Mouse (Mus musculus): ENCODE results near the gene Slc17a2. TPM values are rescaled to one million over a fixed set of nuclear protein-coding genes. Genes with fewer than 3 reads are reported as not detected.

Slc17a2 gene
- polyA plus RNA-seq, 1 experiment from 2014 or later = not detected

- 64% methylated on average over 9 of the region's 9 CpGs for WGBS
- no peaks in the 10 kb centered on the region; the same call in 1 of the 2 replicates for H3K4me1 ChIP-seq (ENCODE audit: control insufficient read depth, insufficient read depth, low read length)
- no peak overlapping the region for H3K9ac ChIP-seq (ENCODE audit: low read length)
- no peaks in the 10 kb centered on the region for H3K27me3 ChIP-seq (ENCODE audit: control insufficient read depth, insufficient read depth, low read length)
- ATAC-seq (replicated peaks; ENCODE audit: extremely low read depth, insufficient read depth, low FRiP score) = 0 out of 2 replicates have a peak, but pooled peaks have one; percentile 49
- peak overlapping the region; percentile 20; the same call in 1 of the 2 replicates for H3K27ac ChIP-seq (ENCODE audit: low read length)
- H3K36me3 ChIP-seq (ENCODE audit: control insufficient read depth, insufficient read depth) = no peaks in the 10 kb centered on the region
- no peak overlapping the region for H3K4me2 ChIP-seq (ENCODE audit: low read depth, low read length)
- no peak overlapping the region for H3K4me3 ChIP-seq (ENCODE audit: low read length)
- H3K9me3 ChIP-seq (replicated peaks; ENCODE audit: control insufficient read depth, low read length) = no peaks in the 10 kb centered on the region
Measured at GRCm38 (mm10) chr13:23866086-23866710, 59.4 kb downstream of the Slc17a2 start.

- Histone ChIP-seq H3K4me1 (ENCODE audit: control insufficient read depth, insufficient read depth, low read length) (no peaks in the 10 kb centered on the region; the same call in 1 of the 2 replicates), H3K27ac (ENCODE audit: low read length) (no peak overlapping the region), H3K9ac (ENCODE audit: low read length) (no peak overlapping the region), H3K36me3 (ENCODE audit: control insufficient read depth, insufficient read depth) (no peaks in the 10 kb centered on the region), H3K27me3 (ENCODE audit: control insufficient read depth, insufficient read depth, low read length) (no peaks in the 10 kb centered on the region), H3K4me2 (ENCODE audit: low read depth, low read length) (no peak overlapping the region), H3K4me3 (ENCODE audit: low read length) (no peak overlapping the region), H3K9me3 (replicated peaks; ENCODE audit: control insufficient read depth, low read length) (no peaks in the 10 kb centered on the region)
- WGBS = 80% methylated on average over 6 of the region's 6 CpGs
- ATAC-seq (replicated peaks; ENCODE audit: extremely low read depth, insufficient read depth, low FRiP score) = no peak
Measured at GRCm38 (mm10) chr13:23867000-23867399, 60.2 kb downstream of the Slc17a2 start.

- Histone ChIP-seq H3K4me3 (ENCODE audit: low read length) (no peak within 1 kb of the TSS), H3K36me3 (ENCODE audit: control insufficient read depth, insufficient read depth) (no peaks in the 10 kb centered on the region), H3K4me2 (ENCODE audit: low read depth, low read length) (no peak within 1 kb of the TSS), H3K27ac (ENCODE audit: low read length) (no peak within 1 kb of the TSS), H3K4me1 (ENCODE audit: control insufficient read depth, insufficient read depth, low read length) (no peaks in the 10 kb centered on the region; the same call in 1 of the 2 replicates), H3K9ac (ENCODE audit: low read length) (no peak within 1 kb of the TSS), H3K27me3 (ENCODE audit: control insufficient read depth, insufficient read depth, low read length) (no peaks in the 10 kb centered on the region), H3K9me3 (replicated peaks; ENCODE audit: control insufficient read depth, low read length) (no peaks in the 10 kb centered on the region)
- WGBS = 70% methylated on average over 7 of the region's 7 CpGs
- ATAC-seq (replicated peaks; ENCODE audit: extremely low read depth, insufficient read depth, low FRiP score) = no peak
Measured at GRCm38 (mm10) chr13:23867405-23867804, 60.6 kb downstream of the Slc17a2 start, which contains the start of gene Slc17a1. Slc17a1 (plus strand) TSS chr13:23867750.

GRCm38 (mm10) chr13:23868790-23869533 lies 62.2 kb downstream of the Slc17a2 start:
- Histone ChIP-seq H3K27me3 (ENCODE audit: control insufficient read depth, insufficient read depth, low read length) (no peaks in the 10 kb centered on the region), H3K27ac (ENCODE audit: low read length) (no peak overlapping the region), H3K4me3 (ENCODE audit: low read length) (no peak overlapping the region), H3K9ac (ENCODE audit: low read length) (no peak overlapping the region), H3K4me2 (ENCODE audit: low read depth, low read length) (no peak overlapping the region), H3K36me3 (ENCODE audit: control insufficient read depth, insufficient read depth) (no peaks in the 10 kb centered on the region), H3K4me1 (ENCODE audit: control insufficient read depth, insufficient read depth, low read length) (no peaks in the 10 kb centered on the region; the same call in 1 of the 2 replicates), H3K9me3 (replicated peaks; ENCODE audit: control insufficient read depth, low read length) (no peaks in the 10 kb centered on the region)
- 80% methylated on average over 8 of the region's 8 CpGs for WGBS
- ATAC-seq (replicated peaks; ENCODE audit: extremely low read depth, insufficient read depth, low FRiP score) = no peak

- Histone ChIP-seq H3K27ac (ENCODE audit: low read length) (no peak overlapping the region), H3K4me3 (ENCODE audit: low read length) (no peak overlapping the region), H3K4me2 (ENCODE audit: low read depth, low read length) (no peak overlapping the region), H3K9me3 (replicated peaks; ENCODE audit: control insufficient read depth, low read length) (no peaks in the 10 kb centered on the region), H3K36me3 (ENCODE audit: control insufficient read depth, insufficient read depth) (no peaks in the 10 kb centered on the region), H3K27me3 (ENCODE audit: control insufficient read depth, insufficient read depth, low read length) (no peaks in the 10 kb centered on the region), H3K9ac (ENCODE audit: low read length) (no peak overlapping the region), H3K4me1 (ENCODE audit: control insufficient read depth, insufficient read depth, low read length) (no peaks in the 10 kb centered on the region; the same call in 1 of the 2 replicates)
- ATAC-seq (replicated peaks; ENCODE audit: extremely low read depth, insufficient read depth, low FRiP score) = no peak
- 74% methylated on average over 3 of the region's 3 CpGs for WGBS
Measured at GRCm38 (mm10) chr13:23869996-23870395, 63.2 kb downstream of the Slc17a2 start.

- Histone ChIP-seq H3K4me1 (ENCODE audit: control insufficient read depth, insufficient read depth, low read length) (no peaks in the 10 kb centered on the region), H3K9me3 (replicated peaks; ENCODE audit: control insufficient read depth, low read length) (no peaks in the 10 kb centered on the region), H3K27me3 (ENCODE audit: control insufficient read depth, insufficient read depth, low read length) (no peaks in the 10 kb centered on the region), H3K9ac (ENCODE audit: low read length) (no peak overlapping the region), H3K36me3 (ENCODE audit: control insufficient read depth, insufficient read depth) (no peaks in the 10 kb centered on the region), H3K27ac (ENCODE audit: low read length) (no peak overlapping the region), H3K4me2 (ENCODE audit: low read depth, low read length) (no peak overlapping the region), H3K4me3 (ENCODE audit: low read length) (no peak overlapping the region)
- ATAC-seq (replicated peaks; ENCODE audit: extremely low read depth, insufficient read depth, low FRiP score) = no peak
- WGBS = 74% methylated on average over 5 of the region's 5 CpGs
Measured at GRCm38 (mm10) chr13:23873141-23873540, 66.3 kb downstream of the Slc17a2 start.

Other genes with a start within 250 kb of the Slc17a2 start
- gene Hist1h3e, start 244.6 kb upstream of the Slc17a2 start, polyA plus RNA-seq (2015; fragmentation: Nextera tagmentation; extraction: Ambion mirVana) = 1.7 and 2.1 TPM in 2 replicates
- 34.0 and 34.2 TPM in 2 replicates for gene Hist1h2ae, start 235.8 kb upstream of the Slc17a2 start, polyA plus RNA-seq (2015; fragmentation: Nextera tagmentation; extraction: Ambion mirVana)
- gene Hist1h2bg, start 235.6 kb upstream of the Slc17a2 start, polyA plus RNA-seq (2015; fragmentation: Nextera tagmentation; extraction: Ambion mirVana) = 4.2 and 5.1 TPM in 2 replicates
- 0.37 and 2.4 TPM in 2 replicates for gene Hist1h2bf, start 232.8 kb upstream of the Slc17a2 start, polyA plus RNA-seq (2015; fragmentation: Nextera tagmentation; extraction: Ambion mirVana)
- 1.2 and 1.8 TPM in 2 replicates for gene Hist1h2ad, start 232.6 kb upstream of the Slc17a2 start, polyA plus RNA-seq (2015; fragmentation: Nextera tagmentation; extraction: Ambion mirVana)
- gene Hist1h3d, start 231.2 kb upstream of the Slc17a2 start, polyA plus RNA-seq (2015; fragmentation: Nextera tagmentation; extraction: Ambion mirVana) = 1.4 and 1.8 TPM in 2 replicates
- gene Hist1h4d, start 225.4 kb upstream of the Slc17a2 start, polyA plus RNA-seq (2015; fragmentation: Nextera tagmentation; extraction: Ambion mirVana) = 48.7 and 49.1 TPM in 2 replicates
- 1.9 and 2.0 TPM in 2 replicates for gene Hist1h2be, start 185.9 kb upstream of the Slc17a2 start, polyA plus RNA-seq (2015; fragmentation: Nextera tagmentation; extraction: Ambion mirVana)
- 10.4 and 11.5 TPM in 2 replicates for gene Hist1h1e, start 184.4 kb upstream of the Slc17a2 start, polyA plus RNA-seq (2015; fragmentation: Nextera tagmentation; extraction: Ambion mirVana)
- 0.52 and 0.75 TPM in 2 replicates for gene Hist1h2ac, start 123.0 kb upstream of the Slc17a2 start, polyA plus RNA-seq (2015; fragmentation: Nextera tagmentation; extraction: Ambion mirVana)
- gene Hist1h2bc, start 122.8 kb upstream of the Slc17a2 start, polyA plus RNA-seq (2015; fragmentation: Nextera tagmentation; extraction: Ambion mirVana) = 49.7 and 53.7 TPM in 2 replicates
- not detected in 2 replicates for gene Hist1h1t, start 111.2 kb upstream of the Slc17a2 start, polyA plus RNA-seq (2015; fragmentation: Nextera tagmentation; extraction: Ambion mirVana)
- gene Hist1h4c, start 108.5 kb upstream of the Slc17a2 start, polyA plus RNA-seq (2015; fragmentation: Nextera tagmentation; extraction: Ambion mirVana) = 1.9 and 2.8 TPM in 2 replicates
- 11.7 and 14.9 TPM in 2 replicates for gene Hfe, start 96.1 kb upstream of the Slc17a2 start, polyA plus RNA-seq (2015; fragmentation: Nextera tagmentation; extraction: Ambion mirVana)
- gene Hist1h1c, start 68.2 kb upstream of the Slc17a2 start, polyA plus RNA-seq (2015; fragmentation: Nextera tagmentation; extraction: Ambion mirVana) = 38.0 and 38.5 TPM in 2 replicates
- gene Hist1h3c, start 61.4 kb upstream of the Slc17a2 start, polyA plus RNA-seq (2015; fragmentation: Nextera tagmentation; extraction: Ambion mirVana) = 3.0 and 3.8 TPM in 2 replicates
- 0.98 and 2.2 TPM in 2 replicates for gene Hist1h2bb, start 60.3 kb upstream of the Slc17a2 start, polyA plus RNA-seq (2015; fragmentation: Nextera tagmentation; extraction: Ambion mirVana)
- 17.0 and 20.0 TPM in 2 replicates for gene Hist1h2ab, start 55.9 kb upstream of the Slc17a2 start, polyA plus RNA-seq (2015; fragmentation: Nextera tagmentation; extraction: Ambion mirVana)
- gene Hist1h3b, start 54.7 kb upstream of the Slc17a2 start, polyA plus RNA-seq (2015; fragmentation: Nextera tagmentation; extraction: Ambion mirVana) = 3.2 and 5.0 TPM in 2 replicates
- gene Hist1h4b, start 50.0 kb upstream of the Slc17a2 start, polyA plus RNA-seq (2015; fragmentation: Nextera tagmentation; extraction: Ambion mirVana) = 1.2 and 1.5 TPM in 2 replicates
- gene Hist1h4a, start 45.8 kb upstream of the Slc17a2 start, polyA plus RNA-seq (2015; fragmentation: Nextera tagmentation; extraction: Ambion mirVana) = 0.32 TPM in 1 of 2 replicates, not detected in the other
- gene Hist1h3a, start 44.6 kb upstream of the Slc17a2 start, polyA plus RNA-seq (2015; fragmentation: Nextera tagmentation; extraction: Ambion mirVana) = 1.5 and 3.4 TPM in 2 replicates
- gene Hist1h1a, start 43.3 kb upstream of the Slc17a2 start, polyA plus RNA-seq (2015; fragmentation: Nextera tagmentation; extraction: Ambion mirVana) = 0.79 and 0.97 TPM in 2 replicates
- 0.10 TPM in 1 of 2 replicates, not detected in the other for gene Trim38, start 37.1 kb upstream of the Slc17a2 start, polyA plus RNA-seq (2015; fragmentation: Nextera tagmentation; extraction: Ambion mirVana)
- not detected in 2 replicates for gene Slc17a3, start 32.4 kb downstream of the Slc17a2 start, polyA plus RNA-seq (2015; fragmentation: Nextera tagmentation; extraction: Ambion mirVana)
- gene Slc17a1, start 60.8 kb downstream of the Slc17a2 start, polyA plus RNA-seq (2015; fragmentation: Nextera tagmentation; extraction: Ambion mirVana) = not detected in 2 replicates
- gene Slc17a4, start 108.0 kb downstream of the Slc17a2 start, polyA plus RNA-seq (2015; fragmentation: Nextera tagmentation; extraction: Ambion mirVana) = 0.09 TPM in 1 of 2 replicates, not detected in the other
- gene Hist1h2ba, start 127.2 kb downstream of the Slc17a2 start, polyA plus RNA-seq (2015; fragmentation: Nextera tagmentation; extraction: Ambion mirVana) = not detected in 2 replicates
- not detected in 2 replicates for gene Hist1h2aa, start 127.5 kb downstream of the Slc17a2 start, polyA plus RNA-seq (2015; fragmentation: Nextera tagmentation; extraction: Ambion mirVana)
- not detected in 2 replicates for gene Scgn, start 184.2 kb downstream of the Slc17a2 start, polyA plus RNA-seq (2015; fragmentation: Nextera tagmentation; extraction: Ambion mirVana)